Mouse (Mus musculus) liver, embryonic 14.5 days (tissue): ENCODE results near the gene Vars.

Experiments used
- CTCF ChIP-seq: IDR thresholded peaks from 2 replicates; pipeline ENCODE4 v1.5.1; 2016; ENCODE audit warnings: antibody characterized with exemption, low read depth, control low read depth
- EP300 ChIP-seq: IDR thresholded peaks from 2 replicates; pipeline ENCODE4 v1.6.1; 2016; ENCODE audit warnings: antibody characterized with exemption, low read depth

DNA sequence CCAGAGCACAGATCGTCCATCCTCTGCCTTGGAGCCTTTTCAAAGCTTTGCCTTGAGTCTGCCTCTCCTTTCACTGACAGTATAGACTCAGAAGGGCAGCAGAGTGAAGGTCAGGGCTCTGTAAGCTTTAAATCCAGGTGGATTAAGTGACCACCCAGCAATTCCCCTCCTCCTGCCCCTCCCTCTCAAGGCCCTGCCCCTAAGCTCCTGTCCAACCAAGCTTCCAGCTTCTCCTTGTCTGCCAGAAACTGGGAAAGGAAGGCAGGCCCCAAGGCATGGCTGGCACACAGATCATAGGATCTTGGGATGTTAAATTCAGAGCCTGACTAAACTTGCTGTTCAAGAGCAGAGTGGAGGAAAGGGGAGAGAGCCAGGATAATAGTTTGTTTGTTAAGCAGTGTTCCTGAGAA is 36.1 kb upstream of the Vars start:
- no peak for TF ChIP-seq EP300
- no peak for TF ChIP-seq CTCF
